Mouse (Mus musculus) stomach, embryonic 14.5 days (tissue): ENCODE measurements around the gene Sh3d19. TPM values are rescaled to one million over a fixed set of nuclear protein-coding genes. Genes with fewer than 3 reads are reported as not detected.

Experiments
- ATAC-seq: fragments of 200-750 bp; cut with Nextera tagmentation; 2 replicates; pipeline ENCODE4 v1.8.0; 2017; ENCODE audit warnings: low read depth, moderate TSS enrichment; ENCODE audit not compliant: insufficient number of reproducible peaks, insufficient read depth, low FRiP score
- H3K27ac ChIP-seq: fragments of 300-500 bp; sonication (generic); 2 replicates; pipeline ENCODE4 v1.5.1; 2014; ENCODE audit warnings: mild to moderate bottlenecking, low read length, moderate library complexity, mixed read lengths
- H3K27me3 ChIP-seq: fragments of 300-500 bp; sonication (generic); 2 replicates; pipeline ENCODE4 v1.6.1; 2014; ENCODE audit warnings: low read length, control low read depth, mixed read lengths; ENCODE audit not compliant: control insufficient read depth, insufficient read depth
- H3K36me3 ChIP-seq: fragments of 300-500 bp; sonication (generic); 2 replicates; pipeline ENCODE4 v1.6.1; 2014; ENCODE audit warnings: mild to moderate bottlenecking, control low read depth, low read length, moderate library complexity, mixed read lengths; ENCODE audit not compliant: control insufficient read depth, insufficient read depth
- H3K4me1 ChIP-seq: fragments of 300-500 bp; sonication (generic); 2 replicates; pipeline ENCODE4 v1.6.1; 2014; ENCODE audit warnings: low read length, control low read depth, mixed read lengths; ENCODE audit not compliant: control insufficient read depth, insufficient read depth
- H3K4me2 ChIP-seq: fragments of 300-500 bp; sonication (generic); replicated peaks from 2 replicates; pipeline ENCODE4 v1.6.1; 2014; ENCODE audit warnings: low read depth, low read length, control low read depth
- H3K4me3 ChIP-seq: fragments of 300-500 bp; sonication (generic); 2 replicates; pipeline ENCODE4 v1.5.1; 2014; ENCODE audit warnings: low read depth, low read length, control low read depth
- H3K9ac ChIP-seq: fragments of 300-500 bp; sonication (generic); replicated peaks from 2 replicates; pipeline ENCODE4 v1.6.1; 2014; ENCODE audit warnings: low read depth, mild to moderate bottlenecking, control low read depth, low read length, moderate library complexity, mixed read lengths
- H3K9me3 ChIP-seq: fragments of 300-500 bp; sonication (generic); 2 replicates; pipeline ENCODE4 v1.6.1; 2016; ENCODE audit warnings: low read depth, low read length, control low read depth; ENCODE audit not compliant: control insufficient read depth
- WGBS: fragments of 180-500 bp; shearing (Covaris S2); extraction: QIAGEN DNeasy Blood & Tissue Kit; methylation state at CpG from one replicate; pipeline ENCODE4 v1.1.7; 2014; 5-methylcytosine and 5-hydroxymethylcytosine counted together
- polyA plus RNA-seq: library from polyadenylated mRNA; unstranded; fragments of >200 nt; fragmentation: Nextera tagmentation; extraction: Ambion mirVana; gene quantifications from 2 replicates; pipeline ENCODE4 v1.2.1, GENCODE M21; 2014

The Sh3d19 gene
- polyA plus RNA-seq, 1 experiment from 2014 or later = 48.1 TPM

GRCm38 (mm10) chr3:85931859-85932258 lies 39.0 kb upstream of the Sh3d19 start:
- no peak overlapping the region for H3K4me2 ChIP-seq
- H3K36me3 ChIP-seq = no peaks in the 10 kb centered on the region
- H3K27me3 ChIP-seq = no peaks in the 10 kb centered on the region
- 0 out of 2 replicates have a peak, but pooled peaks have one; percentile 49 for ATAC-seq
- H3K4me1 ChIP-seq = no peaks in the 10 kb centered on the region
- no peak overlapping the region for H3K27ac ChIP-seq
- H3K9ac ChIP-seq = no peak overlapping the region
- H3K9me3 ChIP-seq = no peaks in the 10 kb centered on the region
- H3K4me3 ChIP-seq = no peak overlapping the region
- 56% methylated on average over 6 of the region's 6 CpGs for WGBS

GRCm38 (mm10) chr3:85933586-85933985 lies 37.3 kb upstream of the Sh3d19 start:
- Histone ChIP-seq H3K27ac (no peak overlapping the region), H3K36me3 (no peaks in the 10 kb centered on the region), H3K4me3 (no peak overlapping the region), H3K27me3 (no peaks in the 10 kb centered on the region), H3K4me1 (no peaks in the 10 kb centered on the region), H3K4me2 (no peak overlapping the region), H3K9me3 (no peaks in the 10 kb centered on the region), H3K9ac (no peak overlapping the region)
- 87% methylated on average over 5 of the region's 5 CpGs for WGBS
- ATAC-seq = no peak

GRCm38 (mm10) chr3:85950914-85951313 lies 20.0 kb upstream of the Sh3d19 start:
- H3K4me1 ChIP-seq = no peaks in the 10 kb centered on the region
- H3K27ac ChIP-seq = no peak overlapping the region
- H3K9me3 ChIP-seq = no peaks in the 10 kb centered on the region
- H3K27me3 ChIP-seq = no peaks in the 10 kb centered on the region
- no peak overlapping the region for H3K9ac ChIP-seq
- no peak overlapping the region for H3K4me3 ChIP-seq
- no peak for ATAC-seq
- H3K36me3 ChIP-seq = no peaks in the 10 kb centered on the region
- no peak overlapping the region for H3K4me2 ChIP-seq
- WGBS = 80% methylated on average over 4 of the region's 4 CpGs

- no peak overlapping the region for H3K27ac ChIP-seq
- H3K27me3 ChIP-seq = no peaks in the 10 kb centered on the region
- no peak for ATAC-seq
- no peak overlapping the region for H3K4me3 ChIP-seq
- H3K36me3 ChIP-seq = no peaks in the 10 kb centered on the region
- H3K9me3 ChIP-seq = no peaks in the 10 kb centered on the region
- WGBS = 81% methylated on average over 10 of the region's 10 CpGs
- H3K4me2 ChIP-seq = no peak overlapping the region
- no peak overlapping the region for H3K9ac ChIP-seq
- no peaks in the 10 kb centered on the region for H3K4me1 ChIP-seq
Observed at GRCm38 (mm10) chr3:85952696-85953283, 18.1 kb upstream of the Sh3d19 start.

GRCm38 (mm10) chr3:85955269-85955668 lies 15.6 kb upstream of the Sh3d19 start:
- H3K27ac ChIP-seq = no peak overlapping the region
- ATAC-seq = no peak
- H3K9ac ChIP-seq = no peak overlapping the region
- H3K36me3 ChIP-seq = no peaks in the 10 kb centered on the region
- H3K4me3 ChIP-seq = no peak overlapping the region
- H3K9me3 ChIP-seq = no peaks in the 10 kb centered on the region
- WGBS = 80% methylated on average over 9 of the region's 9 CpGs
- no peaks in the 10 kb centered on the region for H3K27me3 ChIP-seq
- H3K4me2 ChIP-seq = no peak overlapping the region
- H3K4me1 ChIP-seq = no peaks in the 10 kb centered on the region

- H3K27me3 ChIP-seq = no peaks in the 10 kb centered on the region
- 88% methylated on average over 5 of the region's 5 CpGs for WGBS
- ATAC-seq = no peak
- H3K27ac ChIP-seq = no peak overlapping the region
- no peaks in the 10 kb centered on the region for H3K36me3 ChIP-seq
- no peak overlapping the region for H3K9ac ChIP-seq
- no peak overlapping the region for H3K4me2 ChIP-seq
- no peaks in the 10 kb centered on the region for H3K4me1 ChIP-seq
- no peaks in the 10 kb centered on the region for H3K9me3 ChIP-seq
- H3K4me3 ChIP-seq = no peak overlapping the region
Observed at GRCm38 (mm10) chr3:85955704-85956103, 15.2 kb upstream of the Sh3d19 start.

- H3K9ac ChIP-seq = no peak overlapping the region
Observed at GRCm38 (mm10) chr3:85959669-85960068, 11.2 kb upstream of the Sh3d19 start.

GRCm38 (mm10) chr3:85961134-85961533 lies 9.8 kb upstream of the Sh3d19 start:
- H3K36me3 ChIP-seq = no peaks in the 10 kb centered on the region
- no peak overlapping the region for H3K4me2 ChIP-seq
- H3K27ac ChIP-seq = 0 out of 2 replicates have a peak overlapping the region, but pooled peaks have one; percentile 21
- H3K9me3 ChIP-seq = no peaks in the 10 kb centered on the region; the same call in 1 of the 2 replicates
- ATAC-seq = peak; percentile 49; the same call in 1 of the 2 replicates
- 11% methylated on average over 5 of the region's 5 CpGs for WGBS
- H3K27me3 ChIP-seq = no peaks in the 10 kb centered on the region
- H3K4me3 ChIP-seq = no peak overlapping the region
- H3K9ac ChIP-seq = no peak overlapping the region
- peaks cover 5% of the 10 kb centered on the region; the same call in 1 of the 2 replicates for H3K4me1 ChIP-seq

More at GRCm38 (mm10) chr3:85959669-85960068, 11.2 kb upstream of the Sh3d19 start:
- Histone ChIP-seq H3K4me2 (no peak overlapping the region), H3K27me3 (no peaks in the 10 kb centered on the region), H3K4me1 (peaks cover 5% of the 10 kb centered on the region; the same call in 1 of the 2 replicates), H3K9me3 (no peaks in the 10 kb centered on the region; the same call in 1 of the 2 replicates), H3K27ac (no peak overlapping the region), H3K4me3 (no peak overlapping the region), H3K36me3 (no peaks in the 10 kb centered on the region)
- no peak for ATAC-seq
- 88% methylated on average over 1 of the region's 1 CpGs for WGBS

GRCm38 (mm10) chr3:85965479-85965878 lies 5.4 kb upstream of the Sh3d19 start:
- WGBS = 82% methylated on average over 4 of the region's 4 CpGs
- Histone ChIP-seq H3K4me1 (peaks cover 9% of the 10 kb centered on the region; the same call in 1 of the 2 replicates), H3K27ac (no peak overlapping the region), H3K9ac (no peak overlapping the region), H3K27me3 (no peaks in the 10 kb centered on the region), H3K9me3 (no peaks in the 10 kb centered on the region; the same call in 1 of the 2 replicates), H3K4me2 (no peak overlapping the region), H3K4me3 (no peak overlapping the region), H3K36me3 (no peaks in the 10 kb centered on the region)
- no peak for ATAC-seq
